Mouse (Mus musculus) CD4-positive, CD25-positive, alpha-beta regulatory T cell, adult 2 months (primary cell): ENCODE data around the gene Usp22.
"Not testable (repeated sequence)": the region's sequence is repeated elsewhere in the genome, so short reads cannot be mapped to it uniquely, and the experiment has no call there.

Source experiments
- DNase-seq: peaks from one replicate; pipeline ENCODE4 v3.0.0-alpha.2; 2012; ENCODE audit warnings: low read depth, low spot score

Gene Usp22

GRCm38 (mm10) chr11:61190776-61191175 lies 15.9 kb upstream of the Usp22 start:
- DNase-seq: no peak

- no peak for DNase-seq
Measured at GRCm38 (mm10) chr11:61183820-61184219, 9.0 kb upstream of the Usp22 start.

- DNase-seq: no peak
Measured at GRCm38 (mm10) chr11:61181624-61182023, 6.8 kb upstream of the Usp22 start.

- no peak for DNase-seq
Measured at GRCm38 (mm10) chr11:61180361-61180760, 5.5 kb upstream of the Usp22 start.

GRCm38 (mm10) chr11:61176321-61176720 lies 1.5 kb upstream of the Usp22 start:
- DNase-seq: no peak

GRCm38 (mm10) chr11:61175778-61176177 lies 923 bp upstream of the Usp22 start:
- no peak for DNase-seq

- DNase-seq: peak; percentile 70
Measured at GRCm38 (mm10) chr11:61174291-61174820, 499 bp downstream of the Usp22 start.

GRCm38 (mm10) chr11:61173477-61173876 lies 1.4 kb downstream of the Usp22 start:
- not testable (repeated sequence) for DNase-seq

- no peak for DNase-seq
Measured at GRCm38 (mm10) chr11:61170184-61170583, 4.7 kb downstream of the Usp22 start.

- no peak for DNase-seq
Measured at GRCm38 (mm10) chr11:61164881-61165280, 10.0 kb downstream of the Usp22 start.

- DNase-seq: no peak
Measured at GRCm38 (mm10) chr11:61164366-61164765, 10.5 kb downstream of the Usp22 start.

- DNase-seq: no peak
Measured at GRCm38 (mm10) chr11:61163341-61163740, 11.5 kb downstream of the Usp22 start.

GRCm38 (mm10) chr11:61162776-61163175 lies 12.1 kb downstream of the Usp22 start:
- no peak for DNase-seq

GRCm38 (mm10) chr11:61161121-61161520 lies 13.7 kb downstream of the Usp22 start:
- DNase-seq: no peak

GRCm38 (mm10) chr11:61159796-61160732 lies 14.8 kb downstream of the Usp22 start:
- peak; percentile 41 for DNase-seq

- DNase-seq: no peak
Measured at GRCm38 (mm10) chr11:61158141-61158540, 16.7 kb downstream of the Usp22 start.

- DNase-seq: peak; percentile 73
Measured at GRCm38 (mm10) chr11:61155727-61156126, 19.1 kb downstream of the Usp22 start.

GRCm38 (mm10) chr11:61150233-61151001 lies 24.4 kb downstream of the Usp22 start:
- DNase-seq: no peak

GRCm38 (mm10) chr11:61147300-61147683 lies 27.6 kb downstream of the Usp22 start:
- no peak for DNase-seq

GRCm38 (mm10) chr11:61146645-61147299 lies 28.1 kb downstream of the Usp22 start:
- peak; percentile 60 for DNase-seq

- no peak for DNase-seq
Measured at GRCm38 (mm10) chr11:61145551-61145950, 29.3 kb downstream of the Usp22 start.
